Mouse (Mus musculus): ENCODE results near the gene Atxn2l. TPM values are rescaled to one million over a fixed set of nuclear protein-coding genes. Genes with fewer than 3 reads are reported as not detected.

Gene Atxn2l
- polyA plus RNA-seq, 1 experiment = 666 TPM

GRCm38 (mm10) chr7:126502751-126503150 lies 486 bp downstream of the Atxn2l start:
- TF ChIP-seq CTCF (IDR thresholded peaks at IDR 0.05; ENCODE audit: control insufficient read depth, insufficient read depth, insufficient replicate concordance, low read depth, low read length) (no peak), POLR2A (IDR thresholded peaks at IDR 0.05; ENCODE audit: control insufficient read depth, low read depth, low read length) (no peak)
- Histone ChIP-seq H3K4me1 (ENCODE audit: control insufficient read depth, insufficient read depth, low read length) (peaks cover 2% of the 10 kb centered on the region; the same call in 1 of the 2 replicates), H3K36me3 (ENCODE audit: control insufficient read depth, insufficient read depth, low read length) (peaks cover 12% of the 10 kb centered on the region), H3K27ac (ENCODE audit: control insufficient read depth, insufficient read depth, low read depth, low read length) (peak overlapping the region; percentile 98), H3K4me3 (ENCODE audit: control insufficient read depth, low read depth, low read length) (peak overlapping the region; percentile 82), H3K27me3 (ENCODE audit: control insufficient read depth, insufficient read depth, low read length) (no peaks in the 10 kb centered on the region)

- no peaks in the 10 kb centered on the region for H3K27me3 ChIP-seq (ENCODE audit: control insufficient read depth, insufficient read depth, low read length)
- peak overlapping the region; percentile 98 for H3K27ac ChIP-seq (ENCODE audit: control insufficient read depth, insufficient read depth, low read depth, low read length)
- TF ChIP-seq POLR2A (IDR thresholded peaks at IDR 0.05; ENCODE audit: control insufficient read depth, low read depth, low read length) = peak; percentile 72
- TF ChIP-seq CTCF (IDR thresholded peaks at IDR 0.05; ENCODE audit: control insufficient read depth, insufficient read depth, insufficient replicate concordance, low read depth, low read length) = peak; percentile 11; the same call in 1 of the 2 replicates
- peaks cover 2% of the 10 kb centered on the region; the same call in 1 of the 2 replicates for H3K4me1 ChIP-seq (ENCODE audit: control insufficient read depth, insufficient read depth, low read length)
- peak overlapping the region; percentile 82 for H3K4me3 ChIP-seq (ENCODE audit: control insufficient read depth, low read depth, low read length)
- H3K36me3 ChIP-seq (ENCODE audit: control insufficient read depth, insufficient read depth, low read length) = peaks cover 13% of the 10 kb centered on the region
Measured at GRCm38 (mm10) chr7:126502023-126502741, 1.1 kb downstream of the Atxn2l start.

DNA sequence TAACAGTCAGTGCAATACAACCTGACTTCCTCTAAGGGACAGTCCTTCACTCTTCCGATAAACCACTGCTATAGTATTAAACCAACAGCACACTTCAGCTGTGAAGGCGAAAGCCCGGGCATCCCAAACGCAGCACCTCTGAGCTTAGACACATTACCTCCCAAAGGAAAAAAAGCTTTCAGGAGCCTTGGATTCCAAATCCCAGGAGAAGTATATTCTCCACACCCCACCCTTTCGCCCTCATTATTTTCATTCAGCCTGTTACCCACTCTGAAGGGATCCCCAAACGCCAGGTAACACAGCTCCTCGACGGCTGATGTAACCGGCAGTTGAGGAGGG lies 1.6 kb downstream of the Atxn2l start:
- Histone ChIP-seq H3K27ac (ENCODE audit: control insufficient read depth, insufficient read depth, low read depth, low read length) (peak overlapping the region; percentile 98), H3K4me1 (ENCODE audit: control insufficient read depth, insufficient read depth, low read length) (peaks cover under 1% of the 10 kb centered on the region; the same call in 1 of the 2 replicates), H3K4me3 (ENCODE audit: control insufficient read depth, low read depth, low read length) (peak overlapping the region; percentile 82), H3K27me3 (ENCODE audit: control insufficient read depth, insufficient read depth, low read length) (no peaks in the 10 kb centered on the region), H3K36me3 (ENCODE audit: control insufficient read depth, insufficient read depth, low read length) (peaks cover 15% of the 10 kb centered on the region)
- no peak for TF ChIP-seq CTCF (IDR thresholded peaks at IDR 0.05; ENCODE audit: control insufficient read depth, insufficient read depth, insufficient replicate concordance, low read depth, low read length)
- TF ChIP-seq POLR2A (IDR thresholded peaks at IDR 0.05; ENCODE audit: control insufficient read depth, low read depth, low read length) = no peak

GRCm38 (mm10) chr7:126499416-126499815 lies 3.8 kb downstream of the Atxn2l start:
- Histone ChIP-seq H3K27me3 (ENCODE audit: control insufficient read depth, insufficient read depth, low read length) (no peaks in the 10 kb centered on the region), H3K4me1 (ENCODE audit: control insufficient read depth, insufficient read depth, low read length) (no peaks in the 10 kb centered on the region; the same call in 1 of the 2 replicates), H3K4me3 (ENCODE audit: control insufficient read depth, low read depth, low read length) (no peak overlapping the region), H3K27ac (ENCODE audit: control insufficient read depth, insufficient read depth, low read depth, low read length) (no peak overlapping the region), H3K36me3 (ENCODE audit: control insufficient read depth, insufficient read depth, low read length) (peaks cover 24% of the 10 kb centered on the region)
- TF ChIP-seq POLR2A (IDR thresholded peaks at IDR 0.05; ENCODE audit: control insufficient read depth, low read depth, low read length) (no peak), CTCF (IDR thresholded peaks at IDR 0.05; ENCODE audit: control insufficient read depth, insufficient read depth, insufficient replicate concordance, low read depth, low read length) (no peak)

- TF ChIP-seq POLR2A (IDR thresholded peaks at IDR 0.05; ENCODE audit: control insufficient read depth, low read depth, low read length) (no peak), CTCF (IDR thresholded peaks at IDR 0.05; ENCODE audit: control insufficient read depth, insufficient read depth, insufficient replicate concordance, low read depth, low read length) (no peak)
- Histone ChIP-seq H3K36me3 (ENCODE audit: control insufficient read depth, insufficient read depth, low read length) (peaks cover 26% of the 10 kb centered on the region), H3K27ac (ENCODE audit: control insufficient read depth, insufficient read depth, low read depth, low read length) (no peak overlapping the region)
Measured at GRCm38 (mm10) chr7:126497966-126498365, 5.3 kb downstream of the Atxn2l start.

DNA sequence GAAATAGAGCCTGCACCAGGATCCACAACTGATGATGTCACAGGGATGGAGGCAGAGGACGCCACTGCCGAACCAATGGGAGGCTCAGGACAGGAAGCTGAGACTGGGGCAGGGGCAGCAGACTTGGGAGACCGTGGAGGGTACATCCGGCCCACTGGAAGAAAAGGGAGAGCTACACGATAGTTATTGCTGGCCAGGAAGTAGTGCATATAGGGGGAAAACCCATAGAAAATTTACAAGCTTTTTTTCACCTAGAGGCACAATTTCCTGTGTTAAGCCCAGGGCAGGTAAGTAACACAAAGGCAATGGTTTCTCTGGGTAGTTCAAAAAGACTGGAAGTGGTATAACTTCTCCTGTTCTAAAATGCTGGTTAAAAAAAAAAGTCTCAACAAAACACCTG lies 6.8 kb downstream of the Atxn2l start:
- H3K36me3 ChIP-seq (ENCODE audit: control insufficient read depth, insufficient read depth, low read length) = peaks cover 23% of the 10 kb centered on the region
- TF ChIP-seq POLR2A (IDR thresholded peaks at IDR 0.05; ENCODE audit: control insufficient read depth, low read depth, low read length) (no peak), CTCF (IDR thresholded peaks at IDR 0.05; ENCODE audit: control insufficient read depth, insufficient read depth, insufficient replicate concordance, low read depth, low read length) (no peak)
- H3K27ac ChIP-seq (ENCODE audit: control insufficient read depth, insufficient read depth, low read depth, low read length) = no peak overlapping the region
- H3K4me1 ChIP-seq (ENCODE audit: control insufficient read depth, insufficient read depth, low read length) = no peaks in the 10 kb centered on the region; the same call in 1 of the 2 replicates
- no peak overlapping the region for H3K4me3 ChIP-seq (ENCODE audit: control insufficient read depth, low read depth, low read length)
- H3K27me3 ChIP-seq (ENCODE audit: control insufficient read depth, insufficient read depth, low read length) = no peaks in the 10 kb centered on the region

More at GRCm38 (mm10) chr7:126497966-126498365, 5.3 kb downstream of the Atxn2l start:
- no peaks in the 10 kb centered on the region; the same call in 1 of the 2 replicates for H3K4me1 ChIP-seq (ENCODE audit: control insufficient read depth, insufficient read depth, low read length)
- H3K4me3 ChIP-seq (ENCODE audit: control insufficient read depth, low read depth, low read length) = no peak overlapping the region
- H3K27me3 ChIP-seq (ENCODE audit: control insufficient read depth, insufficient read depth, low read length) = no peaks in the 10 kb centered on the region

DNA sequence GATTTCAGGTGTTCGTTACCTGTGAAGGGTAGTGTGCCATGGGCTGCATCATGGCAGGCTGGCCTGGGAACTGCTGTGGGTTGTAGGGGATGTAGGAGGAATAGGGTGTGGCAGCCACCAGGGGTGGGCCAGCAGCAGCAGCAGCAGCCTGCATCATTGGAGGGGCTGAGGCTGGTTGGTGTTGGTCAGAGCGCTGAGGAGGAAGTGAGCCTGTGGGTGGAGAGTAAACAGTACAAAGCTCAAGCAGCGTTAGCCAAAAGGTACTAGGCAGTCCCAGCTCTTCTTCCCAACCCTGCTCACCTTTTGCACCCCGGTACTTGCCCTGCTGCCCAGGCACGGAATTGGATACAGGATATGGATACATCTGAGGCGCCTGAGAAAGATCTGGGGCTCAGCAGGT lies 9.1 kb downstream of the Atxn2l start:
- Histone ChIP-seq H3K27ac (ENCODE audit: control insufficient read depth, insufficient read depth, low read depth, low read length) (no peak overlapping the region), H3K36me3 (ENCODE audit: control insufficient read depth, insufficient read depth, low read length) (peaks cover 14% of the 10 kb centered on the region), H3K27me3 (ENCODE audit: control insufficient read depth, insufficient read depth, low read length) (no peaks in the 10 kb centered on the region), H3K4me1 (ENCODE audit: control insufficient read depth, insufficient read depth, low read length) (no peaks in the 10 kb centered on the region), H3K4me3 (ENCODE audit: control insufficient read depth, low read depth, low read length) (no peak overlapping the region)
- TF ChIP-seq POLR2A (IDR thresholded peaks at IDR 0.05; ENCODE audit: control insufficient read depth, low read depth, low read length) (no peak), CTCF (IDR thresholded peaks at IDR 0.05; ENCODE audit: control insufficient read depth, insufficient read depth, insufficient replicate concordance, low read depth, low read length) (no peak)

Data from testis, adult 2 months (tissue).